Mouse (Mus musculus) olfactory bulb, adult 2 months (tissue): ENCODE results near the gene B3gnt2.

ENCODE experiments used
- CTCF ChIP-seq: fragments of 200-500 bp; IDR thresholded peaks from 2 replicates; pipeline ENCODE4 v1.5.1; 2012; ENCODE audit warnings: low read depth, mild to moderate bottlenecking, low read length, moderate library complexity; ENCODE audit not compliant: insufficient read depth
- POLR2A ChIP-seq: fragments of 200-500 bp; IDR thresholded peaks from 2 replicates; pipeline ENCODE4 v1.6.1; 2012; ENCODE audit warnings: mild to moderate bottlenecking, low read depth, low read length, moderate library complexity; ENCODE audit not compliant: insufficient read depth

DNA sequence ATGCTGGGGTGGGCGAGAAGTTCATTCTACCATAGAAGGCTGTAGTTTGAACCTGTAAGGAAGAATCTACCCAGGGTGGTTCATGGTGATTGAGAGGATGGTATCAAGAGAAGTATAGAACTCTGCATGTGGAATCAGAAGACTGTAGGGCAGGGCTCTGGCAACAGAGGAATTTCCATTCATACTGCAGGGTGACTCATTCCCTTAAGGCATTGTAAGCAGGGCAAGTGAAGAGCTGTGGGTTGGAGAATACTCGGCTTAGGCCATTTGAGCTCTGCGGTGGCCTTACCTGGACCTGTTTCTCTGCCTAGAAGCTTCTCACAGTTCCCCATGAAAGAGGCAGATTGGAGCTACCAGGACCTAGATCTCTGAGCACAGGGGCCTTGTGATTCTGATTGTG, 49.3 kb downstream of the B3gnt2 start:
- TF ChIP-seq POLR2A: no peak
- no peak for TF ChIP-seq CTCF
